Mouse (Mus musculus): ENCODE data around the gene Kcnd1. TPM values are rescaled to one million over a fixed set of nuclear protein-coding genes. Genes with fewer than 3 reads are reported as not detected.
A peak's percentile ranks its signal among the peaks of the same experiment; 100 is the strongest.

Gene Kcnd1
- polyA plus RNA-seq, 1 experiment from 2014 or later = 5.8 TPM

- no peaks in the 10 kb centered on the region for H3K4me1 ChIP-seq (ENCODE audit: control insufficient read depth, insufficient read depth, low read length)
- H3K9me3 ChIP-seq (ENCODE audit: control insufficient read depth, low read length) = no peaks in the 10 kb centered on the region
- peaks cover 8% of the 10 kb centered on the region; the same call in 1 of the 2 replicates for H3K36me3 ChIP-seq (ENCODE audit: control insufficient read depth, insufficient read depth, low read length)
- H3K27ac ChIP-seq (ENCODE audit: low read depth, low read length) = no peak overlapping the region
- no peak overlapping the region for H3K9ac ChIP-seq (replicated peaks; ENCODE audit: low read depth, low read length)
- H3K4me2 ChIP-seq (ENCODE audit: low read depth, low read length) = no peak overlapping the region
- no peak for ATAC-seq (ENCODE audit: low read depth)
- WGBS = 56% methylated on average over 2 of the region's 2 CpGs
- H3K27me3 ChIP-seq (ENCODE audit: control insufficient read depth, insufficient read depth, low read length) = no peaks in the 10 kb centered on the region
- no peak overlapping the region for H3K4me3 ChIP-seq (ENCODE audit: low read depth, low read length)
Measured at GRCm38 (mm10) chrX:7868506-7868905, 46.4 kb downstream of the Kcnd1 start.

- no peak overlapping the region for H3K4me2 ChIP-seq (ENCODE audit: low read depth, low read length)
Measured at GRCm38 (mm10) chrX:7869826-7870225, 47.7 kb downstream of the Kcnd1 start.

GRCm38 (mm10) chrX:7878007-7878419 is 55.9 kb downstream of the Kcnd1 start, which contains the start of gene Pim2:
Pim2 (plus strand) TSS chrX:7878262.
- H3K4me2 ChIP-seq (ENCODE audit: low read depth, low read length) = peak within 1 kb of the TSS; percentile 75

More at GRCm38 (mm10) chrX:7869826-7870225, 47.7 kb downstream of the Kcnd1 start:
- no peaks in the 10 kb centered on the region for H3K4me1 ChIP-seq (ENCODE audit: control insufficient read depth, insufficient read depth, low read length)
- H3K4me3 ChIP-seq (ENCODE audit: low read depth, low read length) = no peak overlapping the region
- no peak overlapping the region for H3K27ac ChIP-seq (ENCODE audit: low read depth, low read length)
- peaks cover 12% of the 10 kb centered on the region; the same call in 1 of the 2 replicates for H3K36me3 ChIP-seq (ENCODE audit: control insufficient read depth, insufficient read depth, low read length)
- no peak overlapping the region for H3K9ac ChIP-seq (replicated peaks; ENCODE audit: low read depth, low read length)
- no peaks in the 10 kb centered on the region for H3K9me3 ChIP-seq (ENCODE audit: control insufficient read depth, low read length)
- WGBS = 43% methylated on average over 3 of the region's 3 CpGs
- no peak for ATAC-seq (ENCODE audit: low read depth)
- H3K27me3 ChIP-seq (ENCODE audit: control insufficient read depth, insufficient read depth, low read length) = no peaks in the 10 kb centered on the region

GRCm38 (mm10) chrX:7878495-7878894 is 56.4 kb downstream of the Kcnd1 start:
- Histone ChIP-seq H3K4me3 (ENCODE audit: low read depth, low read length) (peak overlapping the region; percentile 46), H3K36me3 (ENCODE audit: control insufficient read depth, insufficient read depth, low read length) (peaks cover 4% of the 10 kb centered on the region; the same call in 1 of the 2 replicates), H3K9ac (replicated peaks; ENCODE audit: low read depth, low read length) (peak overlapping the region; percentile 57), H3K4me1 (ENCODE audit: control insufficient read depth, insufficient read depth, low read length) (no peaks in the 10 kb centered on the region), H3K9me3 (ENCODE audit: control insufficient read depth, low read length) (no peaks in the 10 kb centered on the region), H3K27me3 (ENCODE audit: control insufficient read depth, insufficient read depth, low read length) (no peaks in the 10 kb centered on the region), H3K4me2 (ENCODE audit: low read depth, low read length) (peak overlapping the region; percentile 75), H3K27ac (ENCODE audit: low read depth, low read length) (0 out of 2 replicates have a peak overlapping the region, but pooled peaks have one; percentile 44)
- WGBS = 19% methylated on average over 20 of the region's 21 CpGs
- peak; percentile 32; the same call in 1 of the 2 replicates for ATAC-seq (ENCODE audit: low read depth)

More at GRCm38 (mm10) chrX:7878007-7878419, 55.9 kb downstream of the Kcnd1 start, which contains the start of gene Pim2:
- 11% methylated on average over 38 of the region's 38 CpGs for WGBS
- Histone ChIP-seq H3K9me3 (ENCODE audit: control insufficient read depth, low read length) (no peaks in the 10 kb centered on the region), H3K27me3 (ENCODE audit: control insufficient read depth, insufficient read depth, low read length) (no peaks in the 10 kb centered on the region), H3K4me3 (ENCODE audit: low read depth, low read length) (peak within 1 kb of the TSS; percentile 46), H3K9ac (replicated peaks; ENCODE audit: low read depth, low read length) (peak within 1 kb of the TSS; percentile 57), H3K27ac (ENCODE audit: low read depth, low read length) (peak within 1 kb of the TSS; percentile 62; the same call in 1 of the 2 replicates), H3K4me1 (ENCODE audit: control insufficient read depth, insufficient read depth, low read length) (no peaks in the 10 kb centered on the region), H3K36me3 (ENCODE audit: control insufficient read depth, insufficient read depth, low read length) (peaks cover 6% of the 10 kb centered on the region; the same call in 1 of the 2 replicates)
- ATAC-seq (ENCODE audit: low read depth) = peak; percentile 94

- Histone ChIP-seq H3K4me3 (ENCODE audit: low read depth, low read length) (peak overlapping the region; percentile 7; the same call in 1 of the 2 replicates), H3K9ac (replicated peaks; ENCODE audit: low read depth, low read length) (no peak overlapping the region), H3K4me2 (ENCODE audit: low read depth, low read length) (peak overlapping the region; percentile 75), H3K36me3 (ENCODE audit: control insufficient read depth, insufficient read depth, low read length) (no peaks in the 10 kb centered on the region), H3K9me3 (ENCODE audit: control insufficient read depth, low read length) (no peaks in the 10 kb centered on the region), H3K4me1 (ENCODE audit: control insufficient read depth, insufficient read depth, low read length) (no peaks in the 10 kb centered on the region), H3K27me3 (ENCODE audit: control insufficient read depth, insufficient read depth, low read length) (no peaks in the 10 kb centered on the region), H3K27ac (ENCODE audit: low read depth, low read length) (no peak overlapping the region)
- ATAC-seq (ENCODE audit: low read depth) = peak; percentile 39; the same call in 1 of the 2 replicates
- 12% methylated on average over 11 of the region's 11 CpGs for WGBS
Measured at GRCm38 (mm10) chrX:7879819-7880218, 57.7 kb downstream of the Kcnd1 start.

GRCm38 (mm10) chrX:7883841-7884567 is 61.9 kb downstream of the Kcnd1 start, which contains the start of gene Slc35a2:
Slc35a2 (plus strand) TSS chrX:7884028.
- H3K36me3 ChIP-seq (ENCODE audit: control insufficient read depth, insufficient read depth, low read length) = no peaks in the 10 kb centered on the region
- no peaks in the 10 kb centered on the region for H3K27me3 ChIP-seq (ENCODE audit: control insufficient read depth, insufficient read depth, low read length)
- H3K9ac ChIP-seq (replicated peaks; ENCODE audit: low read depth, low read length) = peak within 1 kb of the TSS; percentile 50
- H3K4me1 ChIP-seq (ENCODE audit: control insufficient read depth, insufficient read depth, low read length) = no peaks in the 10 kb centered on the region
- WGBS = 16% methylated on average over 49 of the region's 49 CpGs
- H3K4me3 ChIP-seq (ENCODE audit: low read depth, low read length) = peak within 1 kb of the TSS; percentile 42
- peak; percentile 83 for ATAC-seq (ENCODE audit: low read depth)
- peak within 1 kb of the TSS; percentile 60 for H3K4me2 ChIP-seq (ENCODE audit: low read depth, low read length)
- peak within 1 kb of the TSS; percentile 85 for H3K27ac ChIP-seq (ENCODE audit: low read depth, low read length)
- H3K9me3 ChIP-seq (ENCODE audit: control insufficient read depth, low read length) = no peaks in the 10 kb centered on the region

MicroRNAs within 50 kb of the gene (microRNA counts, 519-probe panel; counts per million panel counts)
- 4,768 counts per million, percentile 62 among the panel's probes with 10 or more counts for microRNA mmu-miR-1198

Small RNA genes within 50 kb of the gene (microRNA-seq; reads per million reads assigned to microRNA genes)
- gene Mir1198 = 25.9 reads per million, percentile 27 among the genes with 10 or more reads in this experiment

Other genes with a start within 250 kb of the Kcnd1 start
- 0.11 and 0.32 TPM in 2 replicates for gene Foxp3, start 248.6 kb upstream of the Kcnd1 start, polyA plus RNA-seq (2014; fragmentation: Nextera tagmentation; extraction: Ambion mirVana)
- 6.2 and 7.3 TPM in 2 replicates for gene Ppp1r3f, start 248.0 kb upstream of the Kcnd1 start, polyA plus RNA-seq (2014; fragmentation: Nextera tagmentation; extraction: Ambion mirVana)
- 27.0 and 29.6 TPM in 2 replicates for gene Ccdc22, start 216.8 kb upstream of the Kcnd1 start, polyA plus RNA-seq (2014; fragmentation: Nextera tagmentation; extraction: Ambion mirVana)
- 0.12 and 0.23 TPM in 2 replicates for gene Cacna1f, start 215.2 kb upstream of the Kcnd1 start, polyA plus RNA-seq (2014; fragmentation: Nextera tagmentation; extraction: Ambion mirVana)
- 81.4 and 149 TPM in 2 replicates for gene Syp, start 183.8 kb upstream of the Kcnd1 start, polyA plus RNA-seq (2014; fragmentation: Nextera tagmentation; extraction: Ambion mirVana)
- gene Prickle3, start 165.0 kb upstream of the Kcnd1 start, polyA plus RNA-seq (2014; fragmentation: Nextera tagmentation; extraction: Ambion mirVana) = 1.3 and 2.0 TPM in 2 replicates
- gene Plp2, start 150.9 kb upstream of the Kcnd1 start, polyA plus RNA-seq (2014; fragmentation: Nextera tagmentation; extraction: Ambion mirVana) = 12.5 and 23.2 TPM in 2 replicates
- gene Magix, start 141.0 kb upstream of the Kcnd1 start, polyA plus RNA-seq (2014; fragmentation: Nextera tagmentation; extraction: Ambion mirVana) = 0.20 TPM in 1 of 2 replicates, not detected in the other
- 50.0 and 55.7 TPM in 2 replicates for gene Gpkow, start 125.2 kb upstream of the Kcnd1 start, polyA plus RNA-seq (2014; fragmentation: Nextera tagmentation; extraction: Ambion mirVana)
- 22.3 and 23.6 TPM in 2 replicates for gene Wdr45, start 108.0 kb upstream of the Kcnd1 start, polyA plus RNA-seq (2014; fragmentation: Nextera tagmentation; extraction: Ambion mirVana)
- 0.47 and 2.9 TPM in 2 replicates for gene Gm45208, start 100.0 kb upstream of the Kcnd1 start, polyA plus RNA-seq (2014; fragmentation: Nextera tagmentation; extraction: Ambion mirVana)
- gene Praf2, start 93.8 kb upstream of the Kcnd1 start, polyA plus RNA-seq (2014; fragmentation: Nextera tagmentation; extraction: Ambion mirVana) = 137 and 147 TPM in 2 replicates
- 55.9 and 57.1 TPM in 2 replicates for gene Ccdc120, start 71.4 kb upstream of the Kcnd1 start, polyA plus RNA-seq (2014; fragmentation: Nextera tagmentation; extraction: Ambion mirVana)
- 16.6 and 23.8 TPM in 2 replicates for gene Tfe3, start 59.7 kb upstream of the Kcnd1 start, polyA plus RNA-seq (2014; fragmentation: Nextera tagmentation; extraction: Ambion mirVana)
- gene Gripap1, start 32.5 kb upstream of the Kcnd1 start, polyA plus RNA-seq (2014; fragmentation: Nextera tagmentation; extraction: Ambion mirVana) = 57.3 and 74.5 TPM in 2 replicates
- gene Otud5, start 19.1 kb downstream of the Kcnd1 start, polyA plus RNA-seq (2014; fragmentation: Nextera tagmentation; extraction: Ambion mirVana) = 26.8 and 28.1 TPM in 2 replicates
- 20.7 and 22.9 TPM in 2 replicates for gene Pim2, start 56.0 kb downstream of the Kcnd1 start, polyA plus RNA-seq (2014; fragmentation: Nextera tagmentation; extraction: Ambion mirVana)
- 23.6 and 25.1 TPM in 2 replicates for gene Slc35a2, start 61.7 kb downstream of the Kcnd1 start, polyA plus RNA-seq (2014; fragmentation: Nextera tagmentation; extraction: Ambion mirVana)
- gene Pqbp1, start 77.0 kb downstream of the Kcnd1 start, polyA plus RNA-seq (2014; fragmentation: Nextera tagmentation; extraction: Ambion mirVana) = 184 and 191 TPM in 2 replicates
- gene Timm17b, start 77.1 kb downstream of the Kcnd1 start, polyA plus RNA-seq (2014; fragmentation: Nextera tagmentation; extraction: Ambion mirVana) = 146 and 167 TPM in 2 replicates
- gene Gm10491, start 85.5 kb downstream of the Kcnd1 start, polyA plus RNA-seq (2014; fragmentation: Nextera tagmentation; extraction: Ambion mirVana) = not detected in 2 replicates
- gene Gm10490, start 87.3 kb downstream of the Kcnd1 start, polyA plus RNA-seq (2014; fragmentation: Nextera tagmentation; extraction: Ambion mirVana) = not detected in 2 replicates
- gene Pcsk1n, start 97.5 kb downstream of the Kcnd1 start, polyA plus RNA-seq (2014; fragmentation: Nextera tagmentation; extraction: Ambion mirVana) = 245 and 258 TPM in 2 replicates
- not detected in 2 replicates for gene Eras, start 106.3 kb downstream of the Kcnd1 start, polyA plus RNA-seq (2014; fragmentation: Nextera tagmentation; extraction: Ambion mirVana)
- 56.8 and 59.1 TPM in 2 replicates for gene Hdac6, start 125.6 kb downstream of the Kcnd1 start, polyA plus RNA-seq (2014; fragmentation: Nextera tagmentation; extraction: Ambion mirVana)
- gene Gata1, start 155.8 kb downstream of the Kcnd1 start, polyA plus RNA-seq (2014; fragmentation: Nextera tagmentation; extraction: Ambion mirVana) = not detected in 2 replicates
- gene Glod5, start 196.2 kb downstream of the Kcnd1 start, polyA plus RNA-seq (2014; fragmentation: Nextera tagmentation; extraction: Ambion mirVana) = 0.43 and 1.2 TPM in 2 replicates

Measured in neural tube, embryonic 14.5 days (tissue).